Mouse (Mus musculus): ENCODE measurements around the gene 4833427G06Rik.

DNA sequence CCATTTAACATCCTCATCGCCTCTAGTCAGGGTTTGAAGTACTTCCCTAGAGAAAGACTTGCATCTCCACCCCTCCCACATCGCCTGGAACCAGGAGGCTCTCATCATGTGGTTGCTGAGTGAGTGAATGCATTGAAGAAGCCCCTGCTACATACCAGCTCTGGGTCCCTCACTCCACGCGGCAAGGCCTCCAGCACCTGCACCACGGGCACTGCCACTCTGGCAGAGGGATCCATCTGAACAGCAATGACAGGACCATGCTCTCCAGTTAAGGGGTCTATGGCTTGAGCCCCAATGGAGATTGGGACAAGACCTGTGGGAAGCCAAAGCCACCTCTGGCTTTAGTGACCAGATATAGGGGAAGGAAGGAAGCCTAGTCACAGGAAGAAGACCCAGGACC lies 45.4 kb upstream of the 4833427G06Rik start:
- TF ChIP-seq CTCF (IDR thresholded peaks at IDR 0.05) (no peak), EP300 (IDR thresholded peaks at IDR 0.05) (no peak)

Measured in lung, postnatal 0 days (tissue).